Mouse (Mus musculus) testis, adult 2 months (tissue): ENCODE data around the gene Ctsl.

Experiments used
- CTCF ChIP-seq: fragments of 200-500 bp; IDR thresholded peaks from 2 replicates; pipeline ENCODE4 v1.5.1; 2012; ENCODE audit warnings: low read depth, mild to moderate bottlenecking, inconsistent platforms, low read length, moderate library complexity; ENCODE audit not compliant: control insufficient read depth, insufficient read depth, insufficient replicate concordance
- POLR2A ChIP-seq: fragments of 200-500 bp; IDR thresholded peaks from 2 replicates; pipeline ENCODE4 v1.6.1; 2012; ENCODE audit warnings: low read depth, mild to moderate bottlenecking, inconsistent platforms, low read length, moderate library complexity; ENCODE audit not compliant: control insufficient read depth

DNA sequence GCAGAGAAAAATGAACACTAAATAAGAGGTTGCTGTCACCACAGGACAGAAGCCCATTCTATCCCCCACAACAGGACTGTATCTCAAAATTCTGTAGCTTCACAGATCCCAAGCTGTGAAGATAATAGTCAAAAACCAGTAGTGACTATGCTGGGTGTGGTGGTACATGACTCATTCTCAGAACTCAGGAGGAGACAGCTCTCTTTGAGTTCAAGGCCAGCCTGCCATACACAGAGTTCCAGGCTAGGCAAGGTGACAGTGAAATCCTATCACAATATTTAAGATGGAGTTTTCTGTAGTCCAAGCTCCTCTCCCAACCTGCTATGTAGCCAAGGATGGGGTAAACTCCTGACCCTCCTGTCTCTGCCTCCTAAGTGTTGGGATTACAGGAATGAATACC lies 5.4 kb downstream of the Ctsl start:
- TF ChIP-seq CTCF (no peak), POLR2A (no peak)
